Mouse (Mus musculus) thymus, adult 2 months (tissue): ENCODE measurements around the gene Lrrc75b.

ENCODE experiments used
- CTCF ChIP-seq: fragments of 200-500 bp; IDR thresholded peaks from 2 replicates; pipeline ENCODE4 v1.5.1; 2012; ENCODE audit warnings: mild to moderate bottlenecking, control low read depth, low read length, moderate library complexity, borderline replicate concordance; ENCODE audit not compliant: control insufficient read depth, poor library complexity, insufficient read depth; ENCODE audit errors: extremely low read depth
- POLR2A ChIP-seq: fragments of 200-500 bp; IDR thresholded peaks from 2 replicates; pipeline ENCODE4 v1.6.1; 2012; ENCODE audit warnings: mild to moderate bottlenecking, low read length, control low read depth, moderate library complexity; ENCODE audit not compliant: control insufficient read depth, poor library complexity, insufficient read depth; ENCODE audit errors: extremely low read depth

GRCm38 (mm10) chr10:75512796-75513195, 47.3 kb downstream of the Lrrc75b start:
- TF ChIP-seq POLR2A, result no peak
- no peak for TF ChIP-seq CTCF
